Mouse (Mus musculus): ENCODE results near the gene Crim1. TPM values are rescaled to one million over a fixed set of nuclear protein-coding genes. Genes with fewer than 3 reads are reported as not detected.
A peak's percentile ranks its signal among the peaks of the same experiment; 100 is the strongest.
"Not testable (repeated sequence)": the region's sequence is repeated elsewhere in the genome, so short reads cannot be mapped to it uniquely, and the experiment has no call there.

Gene Crim1
- total RNA-seq, 1 experiment from 2014 or later, result 8.6 TPM

- peak; percentile 83 for ATAC-seq (replicated peaks; ENCODE audit: low read depth, poor library complexity, severe bottlenecking)
Observed at GRCm38 (mm10) chr17:78246634-78247383, 46.8 kb downstream of the Crim1 start.

- no peak for ATAC-seq (replicated peaks; ENCODE audit: low read depth, poor library complexity, severe bottlenecking)
Observed at GRCm38 (mm10) chr17:78248197-78248596, 48.1 kb downstream of the Crim1 start.

GRCm38 (mm10) chr17:78248943-78249342, 48.9 kb downstream of the Crim1 start:
- ATAC-seq (replicated peaks; ENCODE audit: low read depth, poor library complexity, severe bottlenecking), result peak; percentile 42

- ATAC-seq (replicated peaks; ENCODE audit: low read depth, poor library complexity, severe bottlenecking), result no peak
Observed at GRCm38 (mm10) chr17:78250149-78250938, 50.3 kb downstream of the Crim1 start.

GRCm38 (mm10) chr17:78253587-78253986, 53.5 kb downstream of the Crim1 start:
- ATAC-seq (replicated peaks; ENCODE audit: low read depth, poor library complexity, severe bottlenecking), result not testable (repeated sequence)

GRCm38 (mm10) chr17:78254256-78254655, 54.2 kb downstream of the Crim1 start:
- peak; percentile 75 for ATAC-seq (replicated peaks; ENCODE audit: low read depth, poor library complexity, severe bottlenecking)

GRCm38 (mm10) chr17:78255711-78256110, 55.7 kb downstream of the Crim1 start:
- ATAC-seq (replicated peaks; ENCODE audit: low read depth, poor library complexity, severe bottlenecking), result no peak

GRCm38 (mm10) chr17:78256534-78256933, 56.5 kb downstream of the Crim1 start:
- ATAC-seq (replicated peaks; ENCODE audit: low read depth, poor library complexity, severe bottlenecking), result no peak

GRCm38 (mm10) chr17:78261684-78262083, 61.6 kb downstream of the Crim1 start:
- no peak for ATAC-seq (replicated peaks; ENCODE audit: low read depth, poor library complexity, severe bottlenecking)

- ATAC-seq (replicated peaks; ENCODE audit: low read depth, poor library complexity, severe bottlenecking), result no peak
Observed at GRCm38 (mm10) chr17:78264116-78264515, 64.1 kb downstream of the Crim1 start.

GRCm38 (mm10) chr17:78265135-78265534, 65.1 kb downstream of the Crim1 start:
- ATAC-seq (replicated peaks; ENCODE audit: low read depth, poor library complexity, severe bottlenecking), result peak; percentile 75

- no peak for ATAC-seq (replicated peaks; ENCODE audit: low read depth, poor library complexity, severe bottlenecking)
Observed at GRCm38 (mm10) chr17:78266271-78266670, 66.2 kb downstream of the Crim1 start.

- ATAC-seq (replicated peaks; ENCODE audit: low read depth, poor library complexity, severe bottlenecking), result no peak
Observed at GRCm38 (mm10) chr17:78268591-78268990, 68.5 kb downstream of the Crim1 start.

GRCm38 (mm10) chr17:78269311-78269710, 69.3 kb downstream of the Crim1 start:
- no peak for ATAC-seq (replicated peaks; ENCODE audit: low read depth, poor library complexity, severe bottlenecking)

- ATAC-seq (replicated peaks; ENCODE audit: low read depth, poor library complexity, severe bottlenecking), result no peak
Observed at GRCm38 (mm10) chr17:78270019-78270418, 70.0 kb downstream of the Crim1 start.

GRCm38 (mm10) chr17:78271731-78272130, 71.7 kb downstream of the Crim1 start:
- no peak for ATAC-seq (replicated peaks; ENCODE audit: low read depth, poor library complexity, severe bottlenecking)

- no peak for ATAC-seq (replicated peaks; ENCODE audit: low read depth, poor library complexity, severe bottlenecking)
Observed at GRCm38 (mm10) chr17:78272142-78272541, 72.1 kb downstream of the Crim1 start.

GRCm38 (mm10) chr17:78272713-78273483, 72.8 kb downstream of the Crim1 start:
- ATAC-seq (replicated peaks; ENCODE audit: low read depth, poor library complexity, severe bottlenecking), result no peak

- no peak for ATAC-seq (replicated peaks; ENCODE audit: low read depth, poor library complexity, severe bottlenecking)
Observed at GRCm38 (mm10) chr17:78273875-78274274, 73.8 kb downstream of the Crim1 start.
